Comparison of ENCODE assay signal across 22 mouse cellular contexts in the genomic region with DNA sequence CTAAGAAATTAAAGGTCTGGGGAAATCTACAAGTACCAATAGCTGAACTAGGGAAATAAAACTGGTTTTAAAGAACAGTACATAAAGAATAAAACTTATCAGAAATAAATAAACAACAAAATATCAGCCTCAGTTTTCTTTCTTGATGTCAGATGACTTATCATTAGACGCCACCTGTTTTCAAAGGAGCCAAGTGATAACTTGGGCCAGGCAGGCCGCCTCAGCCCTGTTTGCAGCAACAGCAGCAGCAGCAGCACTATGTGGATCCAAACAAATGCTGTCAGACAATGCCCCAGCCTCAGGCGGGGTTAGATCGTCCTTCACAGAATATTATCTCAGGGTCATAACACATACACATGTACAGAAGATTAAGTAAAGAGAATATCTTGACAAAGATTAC. TPM values are rescaled to one million over a fixed set of nuclear protein-coding genes. Genes with fewer than 3 reads are reported as not detected.
A peak's percentile ranks its signal among the peaks of the same experiment; 100 is the strongest.
DNase-seq lines count a peak whose midpoint lies in the region; ATAC-seq and TF ChIP-seq lines count a peak whose summit lies in the region.
"Had no signal": no experiment of that assay in that cellular context is flagged by ENCODE, and none has a peak within 500 bp of the region (broad histone marks: within the 10 kb centered on the region; RNA-seq: fewer than 3 reads in every experiment).

No protein-coding gene starts in this region.

- no peaks in the 10 kb centered on the region for H3K9me3 ChIP-seq in heart, embryonic 12.5 days (replicated peaks)
- no peaks in the 10 kb centered on the region for H3K9me3 ChIP-seq in heart, embryonic 10.5 days
- H3K9me3 ChIP-seq in liver, embryonic 14.5 days (ENCODE audit: control insufficient read depth, low read length) = no peaks in the 10 kb centered on the region
- H3K9me3 ChIP-seq: embryonic facial prominence, embryonic 12.5 days; hindbrain, embryonic 13.5 days; limb, embryonic 15.5 days; midbrain, embryonic 13.5 days had no signal

- TF ChIP-seq CTCF in liver, embryonic 14.5 days (IDR thresholded peaks at IDR 0.05; ENCODE audit: low read depth) = no peak

- no peak for DNase-seq in heart, embryonic 10.5 days (ENCODE audit: low spot score)
- peak; percentile 60 to 74 (median 73) for DNase-seq in liver, embryonic 14.5 days (ENCODE audit: low read depth in 3 of 3, low spot score in 3 of 3)
- no peak for DNase-seq in adipocyte (ENCODE audit: low spot score)
- no peak for DNase-seq in embryo, embryonic 9.5 days (ENCODE audit: extremely low spot score)
- DNase-seq: adrenal gland, postnatal 14 days; cerebellum, adult 11 months; cerebellum, postnatal 10 days; gastrocnemius, postnatal 10 days; kidney, adult 18-20 months; left cerebral cortex, postnatal 4 days; right cerebral cortex, postnatal 14 days; thymus, postnatal 36 days had no signal

- H3K9ac ChIP-seq in heart, embryonic 12.5 days = no peak overlapping the region
- no peak overlapping the region; the same call in 1 of the 2 replicates for H3K9ac ChIP-seq in liver, embryonic 14.5 days (replicated peaks)
- H3K9ac ChIP-seq: embryonic facial prominence, embryonic 12.5 days; hindbrain, embryonic 13.5 days; limb, embryonic 15.5 days; midbrain, embryonic 13.5 days had no signal

- no peak overlapping the region for H3K4me3 ChIP-seq in heart, embryonic 12.5 days
- H3K4me3 ChIP-seq in heart, embryonic 10.5 days = no peak overlapping the region
- no peak overlapping the region for H3K4me3 ChIP-seq in liver, embryonic 14.5 days (ENCODE audit: insufficient read depth in 1 of 2, low read depth in 2 of 2, low read length in 2 of 2)
- H3K4me3 ChIP-seq: embryonic facial prominence, embryonic 12.5 days; erythroblast, embryonic 14.5 days; hindbrain, embryonic 13.5 days; limb, embryonic 15.5 days; midbrain, embryonic 13.5 days had no signal

- H3K4me1 ChIP-seq in heart, embryonic 12.5 days (replicated peaks) = peaks cover 3% of the 10 kb centered on the region; the same call in 1 of the 2 replicates
- H3K4me1 ChIP-seq in heart, embryonic 10.5 days = peaks cover 2% of the 10 kb centered on the region; the same call in 1 of the 2 replicates
- peaks cover 23 to 31% of the 10 kb centered on the region in 2 experiments for H3K4me1 ChIP-seq in liver, embryonic 14.5 days (replicated peaks; ENCODE audit: control insufficient read depth in 2 of 2, insufficient read depth in 2 of 2, low read length in 1 of 2)
- H3K4me1 ChIP-seq: embryonic facial prominence, embryonic 12.5 days; hindbrain, embryonic 13.5 days; limb, embryonic 15.5 days; midbrain, embryonic 13.5 days had no signal

- peaks cover 49% of the 10 kb centered on the region for H3K36me3 ChIP-seq in heart, embryonic 12.5 days
- peaks cover 38% of the 10 kb centered on the region for H3K36me3 ChIP-seq in heart, embryonic 10.5 days
- peaks cover 2% of the 10 kb centered on the region; the same call in 1 of the 2 replicates for H3K36me3 ChIP-seq in liver, embryonic 14.5 days (replicated peaks; ENCODE audit: control insufficient read depth, insufficient read depth, low read depth)

- no peaks in the 10 kb centered on the region for H3K27me3 ChIP-seq in heart, embryonic 12.5 days (replicated peaks)
- H3K27me3 ChIP-seq in heart, embryonic 10.5 days (ENCODE audit: insufficient read depth, poor library complexity, severe bottlenecking) = no peaks in the 10 kb centered on the region
- H3K27me3 ChIP-seq in liver, embryonic 14.5 days (ENCODE audit: control insufficient read depth, insufficient read depth, low read length) = no peaks in the 10 kb centered on the region
- H3K27me3 ChIP-seq: embryonic facial prominence, embryonic 12.5 days; hindbrain, embryonic 13.5 days; limb, embryonic 15.5 days; midbrain, embryonic 13.5 days had no signal

- 47% methylated on average over 4 of the region's 4 CpGs for WGBS in heart, embryonic 12.5 days
- WGBS in heart, embryonic 10.5 days = 49% methylated on average over 4 of the region's 4 CpGs
- WGBS in liver, embryonic 14.5 days (ENCODE audit: insufficient replicate concordance) = 11% methylated on average over 4 of the region's 4 CpGs

- peak; percentile 87 for TF ChIP-seq EP300 in liver, embryonic 14.5 days (IDR thresholded peaks at IDR 0.05; ENCODE audit: low read depth)

- no peak overlapping the region for H3K4me2 ChIP-seq in heart, embryonic 12.5 days
- H3K4me2 ChIP-seq in liver, embryonic 14.5 days (ENCODE audit: low read depth) = peak overlapping the region; percentile 56
- H3K4me2 ChIP-seq: embryonic facial prominence, embryonic 12.5 days; hindbrain, embryonic 13.5 days; limb, embryonic 15.5 days; midbrain, embryonic 13.5 days had no signal

- no peak overlapping the region for H3K27ac ChIP-seq in heart, embryonic 12.5 days (ENCODE audit: poor library complexity, severe bottlenecking)
- H3K27ac ChIP-seq in heart, embryonic 10.5 days = no peak overlapping the region
- H3K27ac ChIP-seq in liver, embryonic 14.5 days = peak overlapping the region; percentile 85
- H3K27ac ChIP-seq: embryonic facial prominence, embryonic 12.5 days; hindbrain, embryonic 13.5 days; limb, embryonic 15.5 days; macrophage; midbrain, embryonic 13.5 days had no signal

- ATAC-seq in heart, embryonic 12.5 days (ENCODE audit: insufficient number of reproducible peaks, low FRiP score) = peak; percentile 67; the same call in 1 of the 2 replicates
- peak; percentile 78 for ATAC-seq in erythroblast, adult 5-6 weeks (replicated peaks; ENCODE audit: low FRiP score, poor library complexity, severe bottlenecking)
- ATAC-seq in liver, embryonic 14.5 days (ENCODE audit: insufficient read depth) = peak; percentile 86
- ATAC-seq in megakaryocyte-erythroid progenitor cell, adult 5-6 weeks (replicated peaks; ENCODE audit: low FRiP score, low TSS enrichment, poor library complexity, severe bottlenecking) = peak; percentile 89
- ATAC-seq: forebrain, embryonic 14.5 days; midbrain, embryonic 13.5 days had no signal

RNA-seq across cellular contexts. Expression of a gene that starts 41.4 kb away (rescaled TPM):
- polyA plus RNA-seq in heart, embryonic 12.5 days (2016; fragmentation: Nextera tagmentation; extraction: Ambion mirVana) = 20.0 and 20.7 TPM in 2 replicates
- 14.3 and 15.6 TPM in 2 replicates for polyA plus RNA-seq in heart, embryonic 10.5 days (2016; fragmentation: Nextera tagmentation; extraction: Ambion mirVana)
- 8.8 and 9.4 TPM in 2 replicates for total RNA-seq in erythroblast, adult 5-6 weeks (2015; ENCODE audit: low replicate concordance)
- 14.6 and 31.2 TPM in 2 replicates for total RNA-seq in erythroblast, adult 5-6 weeks (2017; ENCODE audit: low replicate concordance)
- 5.6 and 8.2 TPM in 2 replicates for polyA plus RNA-seq in liver, embryonic 14.5 days (2012; rRNA removed)
- 5.4 TPM in 2 replicates for polyA plus RNA-seq in liver, embryonic 14.5 days (2014; fragmentation: Nextera tagmentation; extraction: Ambion mirVana)
- 26.5 and 29.7 TPM in 2 replicates for total RNA-seq in megakaryocyte-erythroid progenitor cell, adult 5-6 weeks (2014; fragmentation: Nextera tagmentation)
- total RNA-seq in megakaryocyte-erythroid progenitor cell, adult 5-6 weeks (2017) = 40.8 and 65.8 TPM in 2 replicates

Comparison
In these comparisons a context has a peak if more than half of its experiments do, and no peak if none do; other contexts are left out.
1. DNase-seq: peak in liver, embryonic 14.5 days (3 of 3); none in heart, embryonic 10.5 days (single experiment), adipocyte (single experiment) and embryo, embryonic 9.5 days (single experiment).
2. Peak in every context shown above with its lines, with median percentiles within 50 percentile points of each other: ATAC-seq.